Mouse (Mus musculus): Measurements from ENCODE around the gene Dhodh. TPM values are rescaled to one million over a fixed set of nuclear protein-coding genes. Genes with fewer than 3 reads are reported as not detected.

Dhodh gene
- total RNA-seq, 2 experiments from 2014 or later: 29.0 to 58.0 TPM

DNA sequence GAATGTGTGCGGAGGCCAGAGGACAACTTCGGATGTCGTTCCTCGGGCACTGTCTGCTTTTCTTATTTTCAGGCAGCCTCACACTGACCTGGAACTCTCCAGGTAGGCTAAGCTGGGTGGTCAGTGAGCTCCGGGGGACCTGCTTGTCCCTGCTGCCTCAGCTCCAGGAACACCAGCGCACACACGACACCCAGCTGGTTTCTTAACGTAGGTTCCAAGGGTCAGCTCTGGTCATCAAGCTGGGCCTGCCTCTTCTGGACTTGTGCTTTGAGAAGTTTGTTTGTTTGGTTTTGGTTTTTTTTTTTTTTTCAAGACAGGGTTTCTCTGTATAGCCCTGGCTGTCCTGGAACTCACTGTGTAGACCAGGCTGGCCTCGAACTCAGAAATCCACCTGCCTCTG lies 17.6 kb downstream of the Dhodh start:
- ATAC-seq (replicated peaks; ENCODE audit: low FRiP score, low TSS enrichment, poor library complexity, severe bottlenecking): no peak

DNA sequence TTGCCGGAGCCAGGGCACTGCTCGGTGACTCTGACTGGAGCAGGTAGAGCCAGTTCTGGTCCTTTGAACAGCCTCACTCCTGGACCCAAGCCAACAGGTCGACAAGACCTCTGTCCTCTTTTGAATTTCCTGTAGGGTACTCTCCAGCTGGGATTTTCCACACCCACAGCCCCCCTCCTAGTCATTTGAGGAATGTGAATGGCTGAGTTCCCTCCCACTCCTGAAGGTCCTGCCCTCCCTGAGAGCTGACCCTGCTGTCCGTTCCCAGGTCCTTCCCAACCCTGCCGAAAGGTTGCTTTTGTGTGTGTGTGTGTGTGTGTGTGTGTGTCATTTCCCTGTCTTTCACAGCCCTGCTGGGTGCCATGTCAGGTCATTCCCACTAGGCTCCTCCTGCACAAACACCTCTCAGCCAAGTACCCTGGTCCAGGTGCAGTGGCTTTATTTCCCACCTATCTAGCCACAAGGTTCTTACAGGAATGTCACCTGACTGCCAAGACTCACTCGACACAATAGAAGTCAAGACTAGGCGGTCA lies 21.4 kb downstream of the Dhodh start:
- ATAC-seq (replicated peaks; ENCODE audit: low FRiP score, low TSS enrichment, poor library complexity, severe bottlenecking): no peak

DNA sequence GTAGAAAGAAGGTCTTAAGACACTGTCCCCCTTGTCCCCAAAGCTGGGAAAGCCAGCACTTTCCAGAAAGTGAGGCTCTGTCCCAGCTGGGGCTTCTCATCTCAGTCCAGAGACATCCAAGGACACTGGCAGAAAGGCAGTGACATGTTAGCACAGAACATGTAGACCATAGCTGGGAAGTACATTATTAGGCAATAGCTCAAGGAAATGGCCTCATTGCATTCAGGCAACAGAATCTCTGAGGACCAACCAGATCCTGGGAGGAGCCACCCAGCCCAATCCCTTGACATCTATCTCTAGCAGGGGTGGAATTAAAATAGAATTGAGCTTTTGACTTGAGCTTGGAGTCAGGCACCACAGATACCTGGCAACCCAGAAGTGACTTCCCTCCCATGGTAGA lies 22.8 kb downstream of the Dhodh start:
- 0 out of 2 replicates have a peak, but pooled peaks have one; percentile 28 for ATAC-seq (replicated peaks; ENCODE audit: low FRiP score, low TSS enrichment, poor library complexity, severe bottlenecking)

DNA sequence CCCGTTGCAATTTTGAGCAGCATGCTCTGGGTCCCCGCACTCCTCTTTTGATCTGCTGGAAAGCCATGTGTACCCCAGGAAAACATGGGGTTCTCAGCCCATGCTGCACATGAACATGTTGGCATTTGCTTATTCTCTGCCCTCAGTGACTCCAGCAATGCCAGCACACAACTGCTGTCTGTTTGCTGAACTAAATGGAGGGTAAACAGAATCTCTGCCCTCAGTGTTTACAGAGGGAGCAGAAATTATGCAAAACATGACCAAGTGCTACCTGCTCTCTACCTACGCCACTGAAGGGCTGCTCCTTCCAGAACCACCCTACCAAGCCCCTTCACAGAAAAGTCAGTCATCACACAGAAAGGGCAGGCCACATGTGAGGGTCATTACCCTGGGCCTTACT lies 23.6 kb downstream of the Dhodh start:
- ATAC-seq (replicated peaks; ENCODE audit: low FRiP score, low TSS enrichment, poor library complexity, severe bottlenecking): no peak

DNA sequence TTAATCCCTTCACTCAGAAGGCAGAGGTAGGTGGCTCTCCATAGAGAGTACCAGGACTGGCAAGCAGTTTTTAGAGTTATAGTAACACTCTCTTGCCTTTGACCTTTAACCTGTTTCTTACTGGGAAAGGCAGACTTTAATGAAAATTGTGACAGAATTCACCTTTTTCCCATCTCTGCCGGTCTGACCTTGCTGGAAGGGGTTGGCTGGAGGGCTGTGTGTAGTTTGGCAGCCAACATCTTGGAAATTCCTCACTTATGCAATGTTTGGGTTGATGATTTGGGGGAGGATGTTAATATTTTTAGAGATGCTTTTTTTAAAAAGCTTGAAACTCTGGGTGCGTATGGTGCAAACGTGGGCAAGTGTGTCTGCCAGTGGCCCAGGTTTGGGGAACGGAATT lies 24.2 kb downstream of the Dhodh start:
- ATAC-seq (replicated peaks; ENCODE audit: low FRiP score, low TSS enrichment, poor library complexity, severe bottlenecking): no peak

DNA sequence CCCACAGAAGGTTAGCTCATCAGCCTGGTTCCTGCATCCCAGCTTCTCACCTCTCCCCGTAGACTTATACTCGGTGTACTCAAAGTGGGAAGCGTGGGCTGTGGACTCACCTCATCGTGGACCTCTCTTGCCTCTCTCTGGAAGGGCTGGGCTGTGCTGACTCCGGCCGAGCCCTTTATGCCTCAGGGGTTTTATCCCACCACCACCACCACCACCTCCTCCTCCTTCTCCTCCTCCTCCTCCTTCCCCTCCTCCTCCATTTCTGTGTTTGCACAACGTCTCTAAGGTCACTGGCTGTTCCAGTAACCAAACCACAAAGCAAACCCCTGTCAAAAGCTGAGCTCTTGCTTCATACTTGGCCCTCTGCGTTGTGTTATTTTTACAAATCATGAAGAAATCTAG lies 29.6 kb downstream of the Dhodh start, which contains the start of gene Hp:
Hp (minus strand) TSS at position 273 of the 402 bp plus-strand sequence.
- no peak for ATAC-seq (replicated peaks; ENCODE audit: low FRiP score, low TSS enrichment, poor library complexity, severe bottlenecking)

DNA sequence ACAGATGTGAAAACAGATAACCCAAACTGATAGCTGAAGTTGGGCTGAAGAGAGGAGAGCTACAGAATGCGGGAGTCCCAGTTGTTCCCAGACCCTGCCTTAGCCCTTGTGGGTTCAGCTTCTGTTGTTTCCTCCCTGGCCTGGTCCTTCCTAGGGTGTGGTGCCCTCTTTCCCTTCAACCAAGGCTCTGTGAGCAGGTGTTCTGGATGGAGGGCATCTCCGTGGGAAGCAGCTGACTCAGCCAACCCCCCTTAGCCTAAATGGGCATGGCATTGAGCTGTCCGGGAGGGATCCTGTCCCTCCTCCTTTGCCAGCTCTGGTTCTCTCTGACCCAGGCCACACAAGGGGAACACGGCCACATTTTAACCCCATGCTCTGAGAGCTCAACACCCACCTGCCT lies 32.2 kb downstream of the Dhodh start:
- no peak for ATAC-seq (replicated peaks; ENCODE audit: low FRiP score, low TSS enrichment, poor library complexity, severe bottlenecking)

DNA sequence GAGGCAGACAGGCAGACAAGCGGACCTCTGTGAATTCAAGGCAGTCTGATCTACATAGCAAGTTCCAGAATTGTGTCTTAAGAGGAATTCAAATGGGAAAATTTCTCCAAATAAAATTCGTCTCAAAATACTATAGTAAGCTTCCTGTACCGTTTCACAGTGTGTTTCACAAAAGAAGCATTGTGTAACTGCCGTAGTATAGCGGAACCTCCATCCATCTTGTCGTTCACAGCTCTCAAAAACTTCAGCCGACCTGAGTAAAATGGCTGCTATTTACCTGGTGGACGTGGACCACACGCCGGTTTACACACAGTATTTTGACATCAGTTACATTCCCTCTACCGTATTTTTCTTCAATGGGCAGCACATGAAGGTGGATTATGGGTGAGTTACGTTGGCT lies 37.3 kb downstream of the Dhodh start:
- ATAC-seq (replicated peaks; ENCODE audit: low FRiP score, low TSS enrichment, poor library complexity, severe bottlenecking): no peak

DNA sequence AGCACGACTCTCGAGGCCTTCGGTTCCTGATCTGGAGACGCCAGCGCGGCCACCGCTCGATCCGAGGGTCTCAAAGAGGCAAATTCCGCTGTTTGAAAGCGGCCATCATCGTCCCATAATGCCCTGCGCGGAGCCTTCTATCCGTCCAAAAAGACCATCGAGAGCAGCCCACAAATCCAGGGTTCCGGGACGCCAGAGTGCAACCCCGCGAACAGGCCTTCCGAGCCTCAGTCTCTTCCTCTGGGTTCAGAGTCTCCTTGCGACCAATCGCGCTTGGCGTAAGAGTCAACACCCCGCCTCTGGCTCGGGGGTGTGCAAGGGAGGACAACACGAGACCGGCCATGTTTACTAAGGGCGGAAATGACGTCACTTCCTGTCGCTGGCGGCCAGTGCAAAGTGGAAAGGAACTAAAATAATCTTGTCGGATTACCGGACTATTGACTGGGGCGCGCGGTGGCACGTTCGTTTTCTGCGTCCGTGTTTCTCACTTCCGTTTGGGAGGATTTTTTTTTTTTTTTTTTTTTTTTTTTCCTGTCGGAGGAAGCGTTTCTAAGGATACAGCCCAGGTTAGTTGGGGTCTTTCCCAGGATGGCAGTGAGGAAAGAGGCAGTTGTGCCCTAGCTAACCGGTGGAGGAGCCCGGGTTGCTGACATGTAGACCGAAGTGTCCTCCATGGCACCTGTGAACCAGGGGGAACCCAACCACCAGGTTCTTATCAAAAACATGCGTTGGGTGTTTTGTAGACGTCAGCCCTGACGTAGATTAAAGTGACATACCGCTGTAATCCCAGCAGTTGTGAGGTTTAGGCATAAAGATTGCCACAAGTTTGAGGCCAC lies 42.8 kb downstream of the Dhodh start, which contains the start of the genes Dhx38 and Txnl4b:
Dhx38 (minus strand) TSS at position 364 of the 836 bp plus-strand sequence.
Txnl4b (plus strand) TSS at position 395 of the 836 bp plus-strand sequence.
- peak; percentile 96 for ATAC-seq (replicated peaks; ENCODE audit: low FRiP score, low TSS enrichment, poor library complexity, severe bottlenecking)

DNA sequence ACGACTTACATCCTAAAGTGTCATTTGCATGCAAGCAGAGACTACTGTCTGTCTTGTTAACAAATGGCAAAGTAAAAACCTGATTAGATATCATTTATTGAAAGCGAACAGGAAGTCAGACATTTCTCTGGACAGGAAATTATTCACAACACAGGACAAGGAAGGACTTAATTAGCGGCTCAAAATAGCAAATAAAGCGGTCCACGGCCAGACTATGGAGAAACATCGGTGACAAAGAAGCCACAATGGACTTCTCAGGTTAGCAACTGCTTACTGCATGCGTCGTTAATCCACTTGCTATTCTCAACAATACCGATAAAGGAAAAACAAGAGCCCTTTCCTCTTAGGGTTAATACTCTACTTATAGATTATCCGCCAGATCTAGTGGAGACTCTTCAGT lies 43.7 kb downstream of the Dhodh start:
- ATAC-seq (replicated peaks; ENCODE audit: low FRiP score, low TSS enrichment, poor library complexity, severe bottlenecking): no peak

DNA sequence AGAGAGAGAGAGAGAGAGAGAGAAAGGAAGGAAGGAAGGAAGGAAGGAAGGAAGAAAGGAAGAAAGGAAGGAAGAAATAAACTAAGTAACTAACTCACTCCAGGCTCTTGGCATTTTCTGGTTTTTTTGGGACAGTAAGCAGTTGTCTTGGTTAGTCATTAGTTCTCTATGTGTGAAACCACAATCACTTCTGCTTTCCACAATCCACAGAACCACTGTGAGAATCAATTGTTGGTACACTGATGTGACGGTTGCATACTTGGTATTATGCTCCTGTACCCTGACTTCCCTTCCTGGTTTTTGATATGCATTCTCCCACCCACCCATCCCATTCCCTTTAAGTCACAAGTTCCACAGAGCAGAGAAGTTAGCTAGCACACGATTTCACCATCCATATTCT lies 44.6 kb downstream of the Dhodh start:
- no peak for ATAC-seq (replicated peaks; ENCODE audit: low FRiP score, low TSS enrichment, poor library complexity, severe bottlenecking)

DNA sequence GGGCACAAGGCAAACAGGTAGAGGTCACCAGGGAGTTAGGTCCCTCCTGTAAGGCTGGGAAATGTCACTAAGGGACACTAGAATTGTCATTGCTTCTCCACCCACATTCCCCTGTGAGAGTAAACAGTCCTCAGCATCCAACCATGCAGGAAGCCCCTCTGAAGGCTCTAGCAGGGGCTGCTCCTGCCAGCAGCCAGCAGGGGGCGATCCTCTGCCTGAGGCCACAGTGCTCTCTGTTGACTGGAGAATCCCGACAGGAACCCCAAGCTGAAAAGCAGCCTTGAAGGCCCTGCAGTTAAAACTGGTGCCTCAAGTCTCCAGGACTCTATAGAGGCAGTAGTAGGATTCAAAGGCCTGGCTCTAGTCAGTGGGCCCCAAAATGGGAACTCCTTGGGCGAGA lies 56.8 kb downstream of the Dhodh start:
- peak; percentile 58 for ATAC-seq (replicated peaks; ENCODE audit: low FRiP score, low TSS enrichment, poor library complexity, severe bottlenecking)

DNA sequence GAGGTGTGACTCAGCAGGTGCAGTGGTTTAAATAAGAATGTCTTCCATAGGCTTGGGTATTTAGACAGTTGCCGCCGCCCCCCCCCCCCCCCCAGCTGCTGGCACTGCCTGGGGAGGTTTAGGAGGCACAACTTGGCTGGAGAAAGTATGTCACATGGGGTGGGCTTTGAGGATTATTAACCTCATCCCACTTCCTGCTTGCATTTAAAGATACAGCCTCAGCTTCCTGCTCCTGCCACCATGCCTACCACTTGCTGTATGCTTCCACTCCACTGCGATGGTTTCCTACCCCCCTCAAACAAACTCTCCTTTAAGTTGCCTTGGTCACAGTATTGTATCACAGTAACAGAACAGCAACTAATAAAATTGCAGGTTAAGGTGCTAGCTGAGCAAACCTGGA lies 64.4 kb downstream of the Dhodh start:
- ATAC-seq (replicated peaks; ENCODE audit: low FRiP score, low TSS enrichment, poor library complexity, severe bottlenecking): no peak

DNA sequence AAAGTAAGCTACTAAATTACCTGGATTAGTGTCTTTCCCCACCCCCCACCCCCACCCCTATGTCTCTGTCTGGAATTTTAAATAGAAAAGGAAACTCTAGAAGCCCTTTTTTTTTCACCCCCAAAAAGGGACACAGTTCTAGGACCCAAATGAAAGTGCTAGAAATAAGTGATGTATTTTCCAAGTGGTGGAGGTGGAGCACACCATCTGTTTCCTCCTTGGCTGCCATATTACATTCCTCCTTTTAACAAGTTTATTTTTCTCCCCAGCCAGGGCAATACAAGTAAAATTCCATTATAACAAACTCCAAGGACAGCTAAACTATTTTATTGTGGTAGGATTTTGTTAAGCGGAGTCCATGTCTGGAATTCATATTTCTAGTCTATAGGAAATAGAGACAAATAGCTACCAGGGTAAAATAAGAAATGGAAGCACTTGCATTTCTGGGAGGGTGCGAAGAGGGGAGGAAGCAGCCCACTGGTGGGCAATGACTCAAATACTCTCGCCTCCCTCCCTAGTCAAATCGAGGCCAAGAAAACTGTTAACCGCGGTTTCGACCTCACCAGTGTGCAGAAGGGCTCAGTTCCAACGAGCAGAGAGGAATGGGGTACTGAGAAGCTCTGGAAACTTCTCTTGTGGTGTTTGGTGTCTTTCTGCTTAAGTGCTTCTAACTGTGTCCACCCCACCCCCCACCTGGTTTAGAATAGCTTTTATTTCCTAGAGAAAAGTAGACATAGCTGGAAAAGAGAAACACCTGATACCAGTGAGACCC lies 65.5 kb downstream of the Dhodh start:
- ATAC-seq (replicated peaks; ENCODE audit: low FRiP score, low TSS enrichment, poor library complexity, severe bottlenecking): no peak

DNA sequence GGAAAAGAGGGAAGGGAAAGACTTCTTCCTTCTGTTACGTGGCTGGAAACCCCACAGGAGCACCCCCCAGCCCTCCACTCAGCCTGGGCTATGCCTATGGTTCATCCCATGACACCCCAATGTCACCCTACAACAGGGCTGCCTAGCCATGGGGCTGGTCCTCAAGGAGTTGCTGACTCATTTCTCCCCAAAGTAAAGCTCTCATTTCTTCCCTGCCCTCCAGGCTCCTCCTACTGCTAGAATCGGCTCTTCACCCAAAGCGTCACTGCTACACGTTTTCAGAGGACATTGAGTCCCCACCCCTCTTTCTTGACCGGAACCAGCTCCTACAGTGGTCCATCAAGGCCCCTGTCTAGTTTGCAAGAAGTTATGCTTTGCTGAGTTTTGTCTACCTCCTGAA lies 66.3 kb downstream of the Dhodh start:
- ATAC-seq (replicated peaks; ENCODE audit: low FRiP score, low TSS enrichment, poor library complexity, severe bottlenecking): no peak

Other genes starting within 250 kb of the Dhodh start
- not detected in 2 replicates for gene Pmfbp1, start 114.6 kb downstream of the Dhodh start, total RNA-seq (2014; fragmentation: Nextera tagmentation)
- gene Pmfbp1, start 114.6 kb downstream of the Dhodh start, total RNA-seq (2017): not detected in 2 replicates
- gene Dhx38, start 42.8 kb downstream of the Dhodh start, total RNA-seq (2014; fragmentation: Nextera tagmentation): 21.0 and 26.5 TPM in 2 replicates
- 40.9 and 47.8 TPM in 2 replicates for gene Dhx38, start 42.8 kb downstream of the Dhodh start, total RNA-seq (2017)
- gene Txnl4b, start 42.8 kb downstream of the Dhodh start, total RNA-seq (2014; fragmentation: Nextera tagmentation): 3.1 and 6.8 TPM in 2 replicates
- 7.5 and 11.0 TPM in 2 replicates for gene Txnl4b, start 42.8 kb downstream of the Dhodh start, total RNA-seq (2017)
- 5.8 TPM in 1 of 2 replicates, not detected in the other for gene Hp, start 29.5 kb downstream of the Dhodh start, total RNA-seq (2014; fragmentation: Nextera tagmentation)
- gene Hp, start 29.5 kb downstream of the Dhodh start, total RNA-seq (2017): 2.4 and 2.8 TPM in 2 replicates
- 2.4 and 4.6 TPM in 2 replicates for gene Pkd1l3, start 5.8 kb upstream of the Dhodh start, total RNA-seq (2014; fragmentation: Nextera tagmentation)
- gene Pkd1l3, start 5.8 kb upstream of the Dhodh start, total RNA-seq (2017): 0.75 and 1.3 TPM in 2 replicates
- gene Ist1, start 84.6 kb upstream of the Dhodh start, total RNA-seq (2014; fragmentation: Nextera tagmentation): 71.2 and 72.9 TPM in 2 replicates
- 80.7 and 86.8 TPM in 2 replicates for gene Ist1, start 84.6 kb upstream of the Dhodh start, total RNA-seq (2017)
- 6.6 and 8.7 TPM in 2 replicates for gene Zfp821, start 96.9 kb upstream of the Dhodh start, total RNA-seq (2014; fragmentation: Nextera tagmentation)
- gene Zfp821, start 96.9 kb upstream of the Dhodh start, total RNA-seq (2017): 7.3 and 10.2 TPM in 2 replicates
- gene Atxn1l, start 129.1 kb upstream of the Dhodh start, total RNA-seq (2014; fragmentation: Nextera tagmentation): 8.5 and 18.3 TPM in 2 replicates
- 8.7 and 9.2 TPM in 2 replicates for gene Atxn1l, start 129.1 kb upstream of the Dhodh start, total RNA-seq (2017)
- 65.0 and 65.3 TPM in 2 replicates for gene Ap1g1, start 169.9 kb upstream of the Dhodh start, total RNA-seq (2014; fragmentation: Nextera tagmentation)
- gene Ap1g1, start 169.9 kb upstream of the Dhodh start, total RNA-seq (2017): 55.6 and 69.0 TPM in 2 replicates